Mouse (Mus musculus): ENCODE data around the gene Pyy.

Pyy gene

GRCm38 (mm10) chr11:102095676-102096075, 12.0 kb downstream of the Pyy start:
- peak in 1 of 2 experiments; percentile 38 for DNase-seq (ENCODE audit: low spot score in 2 of 2)

GRCm38 (mm10) chr11:102089088-102089808, 18.4 kb downstream of the Pyy start:
- DNase-seq (ENCODE audit: low spot score in 2 of 2): peak; percentile 82 to 87

GRCm38 (mm10) chr11:102087931-102088898, 19.4 kb downstream of the Pyy start, which contains the start of gene Mpp2:
Gene Mpp2, minus strand, starts transcription at chr11:102088515.
- peak; percentile 87 to 89 for DNase-seq (ENCODE audit: low spot score in 2 of 2)

GRCm38 (mm10) chr11:102087081-102087751, 20.4 kb downstream of the Pyy start:
- peak; percentile 75 to 83 for DNase-seq (ENCODE audit: low spot score in 2 of 2)

GRCm38 (mm10) chr11:102086331-102086730, 21.3 kb downstream of the Pyy start:
- DNase-seq (ENCODE audit: low spot score in 2 of 2): peak in 1 of 2 experiments; percentile 36

GRCm38 (mm10) chr11:102084159-102084558, 23.5 kb downstream of the Pyy start:
- DNase-seq (ENCODE audit: low spot score in 2 of 2): no peak

- no peak for DNase-seq (ENCODE audit: low spot score in 2 of 2)
Measured at GRCm38 (mm10) chr11:102083193-102083592, 24.4 kb downstream of the Pyy start.

- DNase-seq (ENCODE audit: low spot score in 2 of 2): peak in 1 of 2 experiments; percentile 43
Measured at GRCm38 (mm10) chr11:102082322-102082721, 25.3 kb downstream of the Pyy start.

- DNase-seq (ENCODE audit: low spot score in 2 of 2): no peak
Measured at GRCm38 (mm10) chr11:102073722-102074121, 33.9 kb downstream of the Pyy start.

GRCm38 (mm10) chr11:102072729-102073128, 34.9 kb downstream of the Pyy start:
- no peak for DNase-seq (ENCODE audit: low spot score in 2 of 2)

GRCm38 (mm10) chr11:102070426-102070825, 37.2 kb downstream of the Pyy start:
- no peak for DNase-seq (ENCODE audit: low spot score in 2 of 2)

- no peak for DNase-seq (ENCODE audit: low spot score in 2 of 2)
Measured at GRCm38 (mm10) chr11:102069633-102070032, 38.0 kb downstream of the Pyy start.

- no peak for DNase-seq (ENCODE audit: low spot score in 2 of 2)
Measured at GRCm38 (mm10) chr11:102068969-102069368, 38.7 kb downstream of the Pyy start.

GRCm38 (mm10) chr11:102063076-102063475, 44.6 kb downstream of the Pyy start:
- DNase-seq (ENCODE audit: low spot score in 2 of 2): no peak

- no peak for DNase-seq (ENCODE audit: low spot score in 2 of 2)
Measured at GRCm38 (mm10) chr11:102061941-102062473, 45.6 kb downstream of the Pyy start.

GRCm38 (mm10) chr11:102061236-102061940, 46.2 kb downstream of the Pyy start:
- peak; percentile 75 to 90 for DNase-seq (ENCODE audit: low spot score in 2 of 2)

Measured in spleen, postnatal 4 days (tissue).